Comparison of ENCODE assay signal across 10 mouse cellular contexts in genomic region chr19:46149091-46149490, GRCm38 (mm10). TPM values are rescaled to one million over a fixed set of nuclear protein-coding genes. Genes with fewer than 3 reads are reported as not detected.
DNase-seq lines count a peak whose midpoint lies in the region; ATAC-seq lines count a peak whose summit lies in the region.
"Had no signal": no experiment of that assay in that cellular context is flagged by ENCODE, and none has a peak within 500 bp of the region (broad histone marks: within the 10 kb centered on the region; RNA-seq: fewer than 3 reads in every experiment).

No protein-coding gene starts in this region.

- H3K27me3 ChIP-seq in liver, embryonic 11.5 days (replicated peaks; ENCODE audit: control insufficient read depth, insufficient read depth, low read length) = peaks cover 66% of the 10 kb centered on the region
- H3K27me3 ChIP-seq in forebrain, embryonic 14.5 days (replicated peaks; ENCODE audit: control insufficient read depth, insufficient read depth, low read length) = peaks cover 51% of the 10 kb centered on the region
- peaks cover 65% of the 10 kb centered on the region for H3K27me3 ChIP-seq in limb, embryonic 12.5 days
- H3K27me3 ChIP-seq in neural tube, embryonic 14.5 days (ENCODE audit: control insufficient read depth, insufficient read depth, low read length) = peaks cover 41% of the 10 kb centered on the region

- H3K4me2 ChIP-seq in liver, embryonic 11.5 days = peak overlapping the region; percentile 99
- H3K4me2 ChIP-seq in forebrain, embryonic 14.5 days (ENCODE audit: low read length) = peak overlapping the region; percentile 65
- H3K4me2 ChIP-seq in limb, embryonic 12.5 days = peak overlapping the region; percentile 94
- peak overlapping the region; percentile 80; the same call in 1 of the 2 replicates for H3K4me2 ChIP-seq in neural tube, embryonic 14.5 days (ENCODE audit: low read depth, low read length)

- no peaks in the 10 kb centered on the region for H3K9me3 ChIP-seq in liver, embryonic 11.5 days (ENCODE audit: control insufficient read depth, low read length)
- no peaks in the 10 kb centered on the region for H3K9me3 ChIP-seq in forebrain, embryonic 14.5 days (replicated peaks; ENCODE audit: control insufficient read depth, low read length)
- no peaks in the 10 kb centered on the region for H3K9me3 ChIP-seq in limb, embryonic 12.5 days
- H3K9me3 ChIP-seq in neural tube, embryonic 14.5 days (ENCODE audit: control insufficient read depth, low read length) = no peaks in the 10 kb centered on the region

- peaks cover 15% of the 10 kb centered on the region for H3K4me1 ChIP-seq in liver, embryonic 11.5 days (replicated peaks; ENCODE audit: control insufficient read depth, insufficient read depth, low read length)
- H3K4me1 ChIP-seq in forebrain, embryonic 14.5 days (ENCODE audit: control insufficient read depth, insufficient read depth, low read length) = peaks cover 24% of the 10 kb centered on the region
- H3K4me1 ChIP-seq in limb, embryonic 12.5 days (replicated peaks) = peaks cover 31% of the 10 kb centered on the region
- peaks cover 26% of the 10 kb centered on the region for H3K4me1 ChIP-seq in neural tube, embryonic 14.5 days (ENCODE audit: control insufficient read depth, insufficient read depth, low read length)

- H3K9ac ChIP-seq in liver, embryonic 11.5 days (ENCODE audit: low read depth, low read length) = no peak overlapping the region
- no peak overlapping the region for H3K9ac ChIP-seq in forebrain, embryonic 14.5 days (ENCODE audit: low read length)
- no peak overlapping the region for H3K9ac ChIP-seq in limb, embryonic 12.5 days (replicated peaks)
- no peak overlapping the region for H3K9ac ChIP-seq in neural tube, embryonic 14.5 days (replicated peaks; ENCODE audit: low read depth, low read length)

- H3K27ac ChIP-seq in liver, embryonic 11.5 days (ENCODE audit: low read depth, low read length) = no peak overlapping the region
- no peak overlapping the region for H3K27ac ChIP-seq in forebrain, embryonic 14.5 days (ENCODE audit: low read depth, low read length)
- no peak overlapping the region for H3K27ac ChIP-seq in limb, embryonic 12.5 days
- H3K27ac ChIP-seq in neural tube, embryonic 14.5 days (ENCODE audit: low read depth, low read length) = no peak overlapping the region

- ATAC-seq in liver, embryonic 11.5 days (replicated peaks; ENCODE audit: low FRiP score) = no peak
- ATAC-seq in forebrain, embryonic 14.5 days = no peak
- ATAC-seq in limb, embryonic 12.5 days (ENCODE audit: insufficient number of reproducible peaks, insufficient read depth, low FRiP score, low TSS enrichment, low read depth) = no peak
- no peak for ATAC-seq in neural tube, embryonic 14.5 days (ENCODE audit: low read depth)
- ATAC-seq: Patski had no signal

- no peak for DNase-seq in liver, embryonic 11.5 days (ENCODE audit: low spot score)
- no peak for DNase-seq in liver
- no peak for DNase-seq in forebrain, embryonic 14.5 days (ENCODE audit: low spot score)
- DNase-seq in thymus, postnatal 25 days = no peak
- no peak for DNase-seq in ovary, postnatal 36 days (ENCODE audit: low spot score)
- no peak for DNase-seq in left cerebral cortex, adult 11 months (ENCODE audit: low spot score)

- H3K4me3 ChIP-seq in liver, embryonic 11.5 days (ENCODE audit: low read depth, low read length) = peak overlapping the region; percentile 63; the same call in 1 of the 2 replicates
- H3K4me3 ChIP-seq in forebrain, embryonic 14.5 days (ENCODE audit: low read depth, low read length) = peak overlapping the region; percentile 36; the same call in 1 of the 2 replicates
- peak overlapping the region; percentile 54 for H3K4me3 ChIP-seq in limb, embryonic 12.5 days (replicated peaks)
- no peak overlapping the region; the same call in 1 of the 2 replicates for H3K4me3 ChIP-seq in neural tube, embryonic 14.5 days (ENCODE audit: low read depth, low read length)

- WGBS in liver, embryonic 11.5 days = 31% methylated on average over 12 of the region's 12 CpGs
- WGBS in forebrain, embryonic 14.5 days = 28% methylated on average over 12 of the region's 12 CpGs
- WGBS in limb, embryonic 12.5 days = 21% methylated on average over 12 of the region's 12 CpGs
- WGBS in neural tube, embryonic 14.5 days = 27% methylated on average over 12 of the region's 12 CpGs

- no peaks in the 10 kb centered on the region for H3K36me3 ChIP-seq in liver, embryonic 11.5 days (ENCODE audit: control insufficient read depth, insufficient read depth, low read length)
- no peaks in the 10 kb centered on the region for H3K36me3 ChIP-seq in forebrain, embryonic 14.5 days (ENCODE audit: control insufficient read depth, insufficient read depth, low read length)
- H3K36me3 ChIP-seq in limb, embryonic 12.5 days = no peaks in the 10 kb centered on the region
- no peaks in the 10 kb centered on the region for H3K36me3 ChIP-seq in neural tube, embryonic 14.5 days (ENCODE audit: control insufficient read depth, insufficient read depth, low read length)

RNA-seq across cellular contexts. Expression of gene Pitx3, which starts 1.0 kb away (rescaled TPM):
- polyA plus RNA-seq in liver, embryonic 11.5 days (2014; fragmentation: Nextera tagmentation; extraction: Ambion mirVana) = 0.47 and 0.55 TPM in 2 replicates
- not detected in 2 replicates for polyA plus RNA-seq in forebrain, embryonic 14.5 days (2014; fragmentation: Nextera tagmentation; extraction: Ambion mirVana)
- polyA plus RNA-seq in limb, embryonic 12.5 days (2016; fragmentation: Nextera tagmentation; extraction: Ambion mirVana) = 8.7 and 9.5 TPM in 2 replicates
- polyA plus RNA-seq in neural tube, embryonic 14.5 days (2014; fragmentation: Nextera tagmentation; extraction: Ambion mirVana) = not detected in 2 replicates
- polyA plus RNA-seq: liver, adult 2 months; Patski had no signal

RNA-seq across cellular contexts. Expression of gene Gbf1, which starts 3.2 kb away (rescaled TPM):
- 30.8 and 31.1 TPM in 2 replicates for polyA plus RNA-seq in liver, embryonic 11.5 days (2014; fragmentation: Nextera tagmentation; extraction: Ambion mirVana)
- polyA plus RNA-seq in forebrain, embryonic 14.5 days (2014; fragmentation: Nextera tagmentation; extraction: Ambion mirVana) = 36.3 and 50.7 TPM in 2 replicates
- 57.4 and 63.0 TPM in 2 replicates for polyA plus RNA-seq in limb, embryonic 12.5 days (2016; fragmentation: Nextera tagmentation; extraction: Ambion mirVana)
- polyA plus RNA-seq in neural tube, embryonic 14.5 days (2014; fragmentation: Nextera tagmentation; extraction: Ambion mirVana) = 70.1 and 79.4 TPM in 2 replicates

RNA-seq across cellular contexts. Expression of gene Elovl3, which starts 17.4 kb away (rescaled TPM):
- polyA plus RNA-seq in liver, embryonic 11.5 days (2014; fragmentation: Nextera tagmentation; extraction: Ambion mirVana) = not detected in 2 replicates
- not detected in 2 replicates for polyA plus RNA-seq in forebrain, embryonic 14.5 days (2014; fragmentation: Nextera tagmentation; extraction: Ambion mirVana)
- 0.40 and 0.53 TPM in 2 replicates for polyA plus RNA-seq in limb, embryonic 12.5 days (2016; fragmentation: Nextera tagmentation; extraction: Ambion mirVana)
- not detected in 2 replicates for polyA plus RNA-seq in neural tube, embryonic 14.5 days (2014; fragmentation: Nextera tagmentation; extraction: Ambion mirVana)
- polyA plus RNA-seq: Patski had no signal
